In the genomic region with DNA sequence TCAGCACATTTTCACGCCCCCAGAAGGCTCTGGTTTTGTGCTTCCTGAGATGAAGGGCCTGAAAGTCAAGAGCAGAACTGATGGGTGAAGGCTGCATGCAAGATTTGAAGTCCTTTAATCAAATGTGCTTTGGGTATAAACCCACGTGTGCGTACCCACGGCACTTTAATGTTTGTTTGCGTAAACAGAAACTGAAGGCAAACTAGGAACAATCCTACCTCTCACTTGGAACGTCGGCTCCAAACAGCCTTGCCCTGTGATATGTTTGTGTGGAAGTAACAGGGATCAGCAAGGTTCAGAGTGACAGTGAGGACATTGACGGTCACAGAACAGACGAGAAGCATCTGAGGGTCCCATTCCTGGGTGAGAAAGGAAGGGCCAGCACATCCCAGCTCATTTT, we compare ENCODE assay signal across 32 mouse cellular contexts.
"Had no signal": no experiment of that assay in that cellular context is flagged by ENCODE, and none has a peak within 500 bp of the region (broad histone marks: within the 10 kb centered on the region; RNA-seq: fewer than 3 reads in every experiment).

No protein-coding gene starts in this region.

- H3K4me2 ChIP-seq: heart, embryonic 11.5 days; heart, embryonic 12.5 days; heart, embryonic 13.5 days; heart, embryonic 15.5 days; hindbrain, embryonic 12.5 days; hindbrain, embryonic 13.5 days; hindbrain, embryonic 14.5 days; hindbrain, embryonic 15.5 days; intestine, embryonic 15.5 days; kidney, embryonic 15.5 days had no signal

- H3K4me1 ChIP-seq: heart, embryonic 15.5 days; intestine, embryonic 15.5 days had no signal

- H3K36me3 ChIP-seq: heart, embryonic 10.5 days; heart, embryonic 12.5 days; heart, embryonic 13.5 days; heart, embryonic 15.5 days; hindbrain, embryonic 10.5 days; hindbrain, embryonic 12.5 days; hindbrain, embryonic 13.5 days; hindbrain, embryonic 15.5 days; intestine, embryonic 15.5 days; kidney, embryonic 15.5 days had no signal

- ATAC-seq: hindbrain, embryonic 16.5 days; hindbrain, postnatal 0 days; inflammation-experienced regulatory T-cells, adult 6 months; intestine, embryonic 15.5 days; intestine, embryonic 16.5 days; intestine, postnatal 0 days had no signal

- H3K27me3 ChIP-seq: heart, embryonic 12.5 days; heart, embryonic 13.5 days; heart, embryonic 15.5 days; hindbrain, embryonic 12.5 days; hindbrain, embryonic 13.5 days; hindbrain, embryonic 15.5 days; intestine, embryonic 15.5 days; kidney, embryonic 15.5 days had no signal

- H3K9ac ChIP-seq: heart, embryonic 12.5 days; heart, embryonic 13.5 days; heart, embryonic 15.5 days; hindbrain, embryonic 12.5 days; hindbrain, embryonic 13.5 days; hindbrain, embryonic 14.5 days; hindbrain, embryonic 15.5 days; intestine, embryonic 15.5 days; kidney, embryonic 15.5 days had no signal

- H3K4me3 ChIP-seq: heart, embryonic 10.5 days; heart, embryonic 12.5 days; heart, embryonic 13.5 days; heart, embryonic 15.5 days; hindbrain, embryonic 10.5 days; hindbrain, embryonic 12.5 days; hindbrain, embryonic 13.5 days; hindbrain, embryonic 15.5 days; intestine, embryonic 15.5 days; kidney, embryonic 15.5 days; layer of hippocampus, adult 2 months had no signal

- H3K27ac ChIP-seq: heart, embryonic 10.5 days; heart, embryonic 13.5 days; heart, embryonic 15.5 days; hindbrain, embryonic 10.5 days; hindbrain, embryonic 12.5 days; hindbrain, embryonic 13.5 days; hindbrain, embryonic 14.5 days; hindbrain, embryonic 15.5 days; hindbrain, postnatal 0 days; intestine, embryonic 15.5 days; kidney, embryonic 15.5 days; kidney, postnatal 0 days; layer of hippocampus, adult 2 months had no signal

- H3K9me3 ChIP-seq: heart, embryonic 10.5 days; heart, embryonic 12.5 days; heart, embryonic 13.5 days; heart, embryonic 15.5 days; hindbrain, embryonic 10.5 days; hindbrain, embryonic 12.5 days; hindbrain, embryonic 13.5 days; hindbrain, embryonic 15.5 days; intestine, embryonic 15.5 days; kidney, embryonic 15.5 days had no signal

- DNase-seq: heart, postnatal 14 days; heart, postnatal 36 days; heart, postnatal 4 days; kidney, adult 11 months; kidney, adult 18-20 months; kidney, adult 8-10 months; kidney, adult 9 months; kidney, postnatal 10 days; kidney, postnatal 14 days; kidney, postnatal 25 days; kidney, postnatal 4 days; layer of hippocampus, adult 9-11 months; layer of hippocampus, postnatal 36 days had no signal
